Mouse (Mus musculus): ENCODE data around the gene Shisa7. TPM values are rescaled to one million over a fixed set of nuclear protein-coding genes. Genes with fewer than 3 reads are reported as not detected.

Shisa7 gene
- polyA plus RNA-seq, 2 experiments, result 0.01 TPM; not detected in 1

DNA sequence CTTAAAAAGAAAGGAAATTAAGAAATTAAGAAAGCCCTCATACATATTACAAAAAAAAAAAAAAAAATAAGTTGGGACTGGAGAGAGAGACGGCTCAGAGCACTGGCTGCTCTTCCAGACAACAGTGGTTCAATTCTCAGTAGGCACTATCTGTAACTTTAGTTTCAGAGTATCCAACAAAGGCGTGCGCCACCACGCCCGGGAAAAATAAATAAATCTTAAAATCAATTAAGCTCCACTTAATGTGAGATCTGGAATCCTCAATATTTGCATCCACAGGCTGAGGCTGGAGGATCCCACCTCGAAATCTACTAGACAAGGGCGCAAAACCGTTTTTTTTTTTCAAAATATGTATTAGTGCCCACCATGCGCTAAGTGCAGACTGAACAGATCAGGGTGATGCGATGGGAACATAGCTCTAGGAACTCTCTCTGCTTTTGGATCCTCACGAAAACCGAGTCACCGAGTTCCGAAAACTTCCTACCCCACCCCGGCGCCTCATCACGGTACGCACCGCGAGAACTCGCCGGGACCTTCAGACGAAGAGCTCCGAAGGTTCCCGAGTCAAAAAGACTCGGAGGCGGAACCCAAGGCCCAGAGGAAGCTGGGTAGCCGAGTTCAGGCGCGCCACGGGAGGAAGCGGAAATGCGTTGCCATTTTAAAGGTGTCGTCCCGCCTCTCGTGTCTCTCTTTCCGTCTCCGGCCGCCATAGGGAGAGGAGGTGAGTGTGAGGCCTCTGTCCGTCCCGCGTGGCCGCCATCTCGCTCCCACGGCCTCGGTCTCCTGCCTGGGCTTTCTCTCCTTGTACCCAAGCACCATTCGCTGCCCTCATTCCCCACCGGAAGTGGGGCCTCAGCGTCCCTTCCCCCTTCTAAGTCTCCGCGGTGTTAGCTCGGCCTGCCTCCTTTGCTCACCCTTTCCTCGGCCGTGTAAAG is 52.0 kb downstream of the Shisa7 start, which contains the start of gene Rpl28:
Rpl28 (plus strand) TSS at position 597 of the 935 bp plus-strand sequence.
- Histone ChIP-seq H3K4me2 (ENCODE audit: low read depth) (peak within 1 kb of the TSS; percentile 97), H3K36me3 (replicated peaks; ENCODE audit: control insufficient read depth, insufficient read depth, low read depth) (peaks cover 38% of the 10 kb centered on the region), H3K9me3 (ENCODE audit: control insufficient read depth, low read length) (no peaks in the 10 kb centered on the region), H3K4me1 (replicated peaks; ENCODE audit: control insufficient read depth in 2 of 2, insufficient read depth in 2 of 2, low read length in 1 of 2) (peaks cover 8 to 23% of the 10 kb centered on the region in 2 experiments), H3K27ac (peak within 1 kb of the TSS; percentile 98), H3K27me3 (ENCODE audit: control insufficient read depth, insufficient read depth, low read length) (no peaks in the 10 kb centered on the region), H3K9ac (replicated peaks) (peak within 1 kb of the TSS; percentile 98), H3K4me3 (ENCODE audit: insufficient read depth in 1 of 2, low read depth in 2 of 2, low read length in 2 of 2) (peak within 1 kb of the TSS; percentile 87 to 92)
- DNase-seq (ENCODE audit: low read depth in 3 of 3, low spot score in 3 of 3), result peak; percentile 94 to 98 (median 94)
- 1% methylated on average over 54 of the region's 54 CpGs for WGBS (ENCODE audit: insufficient replicate concordance)
- TF ChIP-seq EP300 (IDR thresholded peaks at IDR 0.05; ENCODE audit: low read depth) (no peak), CTCF (IDR thresholded peaks at IDR 0.05; ENCODE audit: low read depth) (no peak; the same call in 1 of the 2 replicates)
- peak; percentile 84 for ATAC-seq (ENCODE audit: insufficient read depth)

DNA sequence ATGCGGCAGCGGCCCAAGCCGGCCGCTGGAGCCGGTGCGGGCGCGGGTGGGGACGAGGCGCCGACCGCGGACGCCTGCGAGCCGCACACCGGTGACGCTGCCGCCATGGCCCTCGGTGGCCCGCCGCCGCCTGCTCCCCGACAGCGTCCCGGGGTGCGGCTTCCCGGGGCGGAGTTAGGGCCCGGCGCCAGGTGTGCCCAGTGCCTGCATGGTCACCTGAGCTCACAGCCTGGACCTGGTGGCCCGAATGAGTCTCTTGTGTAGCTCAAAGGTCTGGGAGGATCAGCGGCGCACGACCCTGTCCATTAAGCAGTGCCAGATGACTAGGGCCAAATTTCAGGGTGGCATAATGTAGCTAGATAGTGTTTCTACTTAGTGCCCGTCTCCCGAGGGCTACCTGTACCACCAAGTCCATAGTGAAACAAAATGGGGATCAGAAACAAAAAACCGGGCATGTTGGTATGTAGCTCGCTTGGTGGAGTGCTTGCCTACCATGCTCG is 55.0 kb downstream of the Shisa7 start, which contains the start of gene Tmem238:
Tmem238 (minus strand) TSS at position 221 of the 500 bp plus-strand sequence.
- H3K4me3 ChIP-seq (ENCODE audit: insufficient read depth in 1 of 2, low read depth in 2 of 2, low read length in 2 of 2), result peak within 1 kb of the TSS; percentile 63 to 72
- no peaks in the 10 kb centered on the region for H3K9me3 ChIP-seq (ENCODE audit: control insufficient read depth, low read length)
- H3K9ac ChIP-seq (replicated peaks), result peak within 1 kb of the TSS; percentile 84
- peak within 1 kb of the TSS; percentile 85 for H3K4me2 ChIP-seq (ENCODE audit: low read depth)
- ATAC-seq (ENCODE audit: insufficient read depth) (peak; percentile 34; the same call in 1 of the 2 replicates), DNase-seq (ENCODE audit: low read depth in 3 of 3, low spot score in 3 of 3) (no peak)
- 9% methylated on average over 40 of the region's 40 CpGs for WGBS (ENCODE audit: insufficient replicate concordance)
- no peak for TF ChIP-seq CTCF (IDR thresholded peaks at IDR 0.05; ENCODE audit: low read depth)
- no peak for TF ChIP-seq EP300 (IDR thresholded peaks at IDR 0.05; ENCODE audit: low read depth)
- peak within 1 kb of the TSS; percentile 31 for H3K27ac ChIP-seq
- H3K36me3 ChIP-seq (replicated peaks; ENCODE audit: control insufficient read depth, insufficient read depth, low read depth), result peaks cover 11% of the 10 kb centered on the region
- H3K27me3 ChIP-seq (ENCODE audit: control insufficient read depth, insufficient read depth, low read length), result no peaks in the 10 kb centered on the region
- H3K4me1 ChIP-seq (replicated peaks; ENCODE audit: control insufficient read depth in 2 of 2, insufficient read depth in 2 of 2, low read length in 1 of 2), result peaks cover 6 to 23% of the 10 kb centered on the region in 2 experiments

DNA sequence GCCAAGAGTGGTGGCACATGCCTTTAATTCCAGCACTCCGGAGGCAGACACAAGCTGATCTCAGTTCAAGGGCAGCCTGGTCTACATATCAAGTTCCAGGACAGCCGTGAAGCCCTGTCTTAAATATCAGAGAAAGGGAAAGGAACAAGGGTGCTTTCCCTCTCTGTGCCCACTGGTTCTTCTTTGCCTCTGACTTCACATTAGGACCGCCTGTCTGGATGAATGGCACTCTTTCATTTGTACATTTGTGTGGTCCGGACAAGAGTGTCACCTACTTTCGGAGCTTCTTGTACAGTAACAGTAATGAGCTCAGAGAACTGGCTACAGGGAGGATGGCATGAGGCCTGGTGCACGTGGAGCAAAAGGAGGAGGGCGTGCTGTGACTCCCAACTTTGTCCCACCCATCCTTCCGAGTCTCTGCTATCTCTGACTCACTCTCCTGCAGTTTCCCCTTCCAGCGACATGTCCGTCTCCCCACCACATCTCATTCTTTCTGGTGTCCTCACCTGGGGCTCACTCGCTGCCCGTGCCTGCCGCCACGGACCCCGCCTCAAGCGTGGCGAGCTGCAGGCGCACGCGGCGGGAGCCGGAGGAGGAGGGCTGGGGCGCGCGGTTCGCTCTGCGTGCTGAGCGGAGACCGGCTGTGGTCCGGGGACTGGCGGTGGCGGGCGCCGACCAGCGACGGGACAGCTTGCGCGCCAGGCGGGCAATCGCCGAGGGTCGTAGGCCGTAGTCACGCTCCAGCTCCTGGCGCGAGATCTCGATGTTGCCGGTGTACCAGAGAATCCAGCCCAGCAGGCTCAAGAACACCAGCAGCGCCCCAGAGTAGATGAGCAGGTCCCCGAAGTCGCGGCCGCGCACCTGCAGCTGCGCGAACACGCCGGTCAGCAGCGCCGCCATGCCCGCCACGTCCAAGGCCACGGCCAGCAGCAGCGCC is 55.7 kb downstream of the Shisa7 start:
- WGBS (ENCODE audit: insufficient replicate concordance), result under 1% methylated on average over 64 of the region's 64 CpGs
- TF ChIP-seq EP300 (IDR thresholded peaks at IDR 0.05; ENCODE audit: low read depth), result no peak
- peak; percentile 20; the same call in 1 of the 2 replicates for TF ChIP-seq CTCF (IDR thresholded peaks at IDR 0.05; ENCODE audit: low read depth)
- peaks cover 7 to 20% of the 10 kb centered on the region in 2 experiments for H3K4me1 ChIP-seq (replicated peaks; ENCODE audit: control insufficient read depth in 2 of 2, insufficient read depth in 2 of 2, low read length in 1 of 2)
- H3K4me3 ChIP-seq (ENCODE audit: insufficient read depth in 1 of 2, low read depth in 2 of 2, low read length in 2 of 2), result peak overlapping the region; percentile 63 to 72
- H3K4me2 ChIP-seq (ENCODE audit: low read depth), result peak overlapping the region; percentile 85
- H3K9me3 ChIP-seq (ENCODE audit: control insufficient read depth, low read length), result no peaks in the 10 kb centered on the region
- peak overlapping the region; percentile 84 for H3K9ac ChIP-seq (replicated peaks)
- H3K27ac ChIP-seq, result peak overlapping the region; percentile 31
- peaks cover 4% of the 10 kb centered on the region for H3K36me3 ChIP-seq (replicated peaks; ENCODE audit: control insufficient read depth, insufficient read depth, low read depth)
- DNase-seq (ENCODE audit: low read depth in 3 of 3, low spot score in 3 of 3) (no peak), ATAC-seq (ENCODE audit: insufficient read depth) (peak; percentile 48)
- no peaks in the 10 kb centered on the region for H3K27me3 ChIP-seq (ENCODE audit: control insufficient read depth, insufficient read depth, low read length)

DNA sequence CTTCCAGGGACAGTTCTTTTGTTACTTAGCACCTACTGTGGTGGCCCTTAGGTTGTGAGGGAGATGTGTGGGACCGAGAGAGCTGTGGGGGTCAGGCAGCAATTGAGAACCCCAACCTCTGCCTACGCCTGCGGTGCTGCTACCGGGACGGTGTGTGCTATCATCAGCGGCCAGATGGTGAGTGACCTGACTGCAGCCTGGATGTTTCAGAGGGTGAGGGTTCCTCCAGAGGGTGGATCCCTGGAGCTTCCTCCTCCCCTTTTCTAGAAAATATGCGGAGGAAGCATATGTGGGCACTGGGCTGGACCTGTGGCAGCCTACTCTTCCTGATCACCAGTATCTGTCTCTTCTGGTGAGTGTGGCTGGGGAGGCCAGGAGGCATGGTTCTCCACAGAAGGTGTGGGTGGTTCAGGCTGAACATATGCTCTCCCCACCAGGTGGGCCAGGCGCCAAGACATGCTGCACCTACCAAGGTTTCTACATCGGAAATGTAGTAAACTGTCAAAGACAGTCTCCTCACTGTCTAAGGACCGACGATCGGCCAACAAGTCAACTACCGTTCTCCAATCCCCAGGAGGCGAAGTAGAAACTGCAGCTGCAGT is 60.7 kb downstream of the Shisa7 start:
- ATAC-seq (ENCODE audit: insufficient read depth) (peak; percentile 70), DNase-seq (ENCODE audit: low read depth in 3 of 3, low spot score in 3 of 3) (no peak)
- Histone ChIP-seq H3K4me1 (replicated peaks; ENCODE audit: control insufficient read depth in 2 of 2, insufficient read depth in 2 of 2, low read length in 1 of 2) (peaks cover 9 to 15% of the 10 kb centered on the region in 2 experiments), H3K4me2 (ENCODE audit: low read depth) (peak overlapping the region; percentile 20; the same call in 1 of the 2 replicates), H3K27ac (no peak overlapping the region), H3K4me3 (ENCODE audit: insufficient read depth in 1 of 2, low read depth in 2 of 2, low read length in 2 of 2) (no peak overlapping the region), H3K9ac (replicated peaks) (no peak overlapping the region; the same call in 1 of the 2 replicates), H3K27me3 (ENCODE audit: control insufficient read depth, insufficient read depth, low read length) (peaks cover 5% of the 10 kb centered on the region), H3K9me3 (ENCODE audit: control insufficient read depth, low read length) (no peaks in the 10 kb centered on the region), H3K36me3 (replicated peaks; ENCODE audit: control insufficient read depth, insufficient read depth, low read depth) (no peaks in the 10 kb centered on the region)
- TF ChIP-seq CTCF (IDR thresholded peaks at IDR 0.05; ENCODE audit: low read depth) (no peak), EP300 (IDR thresholded peaks at IDR 0.05; ENCODE audit: low read depth) (no peak)
- WGBS (ENCODE audit: insufficient replicate concordance), result 43% methylated on average over 14 of the region's 14 CpGs
